Mouse (Mus musculus) MEL (cell line): ENCODE data around the gene Gm3409. TPM values are rescaled to one million over a fixed set of nuclear protein-coding genes. Genes with fewer than 3 reads are reported as not detected.

ENCODE experiments used
- DNase-seq: peaks from one replicate; pipeline ENCODE4 v3.0.0; 2011; ENCODE audit warnings: low read depth, low spot score
- H3K27ac ChIP-seq: 2 replicates; pipeline ENCODE4 v1.5.1; 2012; ENCODE audit warnings: low read depth, mild to moderate bottlenecking, control low read depth, low read length, moderate library complexity; ENCODE audit not compliant: control insufficient read depth
- H3K27me3 ChIP-seq, 2 experiments: fragments of 150-350 bp in 1 of 2; sonication (generic) in 1 of 2; 2 replicates each; pipeline ENCODE4 v1.6.1; 2012; ENCODE audit warnings: low read length in 2 of 2, mild to moderate bottlenecking in 2 of 2, improper control_type of control experiment in 1 of 2, moderate library complexity in 1 of 2; ENCODE audit not compliant: insufficient read depth in 2 of 2, control insufficient read depth in 1 of 2
- H3K36me3 ChIP-seq, 2 experiments: 2 replicates each; pipeline ENCODE4 v1.6.1; 2012 to 2014; ENCODE audit warnings: low read length in 2 of 2, improper control_type of control experiment in 1 of 2, inconsistent platforms in 1 of 2, mild to moderate bottlenecking in 1 of 2; ENCODE audit not compliant: insufficient read depth in 2 of 2, control insufficient read depth in 1 of 2
- H3K4me1 ChIP-seq, 2 experiments: fragments of 150-350 bp in 1 of 2; sonication (generic) in 1 of 2; 2 replicates each; pipeline ENCODE4 v1.6.1; 2012; ENCODE audit warnings: low read length in 2 of 2, improper control_type of control experiment in 1 of 2, mild to moderate bottlenecking in 1 of 2; ENCODE audit not compliant: insufficient read depth in 2 of 2, control insufficient read depth in 1 of 2
- H3K4me3 ChIP-seq, 2 experiments: fragments of 150-350 bp in 1 of 2; sonication (generic) in 1 of 2; 2 replicates each; pipeline ENCODE4 v1.5.1; 2012; ENCODE audit warnings: low read depth in 2 of 2, low read length in 2 of 2, mild to moderate bottlenecking in 2 of 2, moderate library complexity in 2 of 2, control low read depth in 1 of 2, improper control_type of control experiment in 1 of 2; ENCODE audit not compliant: control insufficient read depth in 1 of 2, insufficient read depth in 1 of 2
- H3K79me2 ChIP-seq: 2 replicates; pipeline ENCODE4 v1.6.1; 2012; ENCODE audit warnings: mild to moderate bottlenecking, low read length, moderate library complexity; ENCODE audit not compliant: control insufficient read depth, poor library complexity, insufficient read depth
- H3K9ac ChIP-seq: 2 replicates; pipeline ENCODE4 v1.6.1; 2012; ENCODE audit warnings: low read depth, mild to moderate bottlenecking, control low read depth, low read length, moderate library complexity; ENCODE audit not compliant: control insufficient read depth, poor library complexity, severe bottlenecking
- H3K9me3 ChIP-seq: fragments of 150-350 bp; sonication (generic); replicated peaks from 2 replicates; pipeline ENCODE4 v1.6.1; 2012; ENCODE audit warnings: mild to moderate bottlenecking, low read length, improper control_type of control experiment, moderate library complexity; ENCODE audit not compliant: insufficient read depth
- CHD1 ChIP-seq: IDR thresholded peaks from 2 replicates; pipeline ENCODE4 v1.6.1; 2012; ENCODE audit warnings: low read depth, mild to moderate bottlenecking, inconsistent platforms, low read length, improper control_type of control experiment
- CHD2 ChIP-seq: IDR thresholded peaks from 2 replicates; pipeline ENCODE4 v1.6.1; 2011; ENCODE audit warnings: low read length, improper control_type of control experiment
- GABPA ChIP-seq: IDR thresholded peaks from 2 replicates; pipeline ENCODE4 v1.6.1; 2012; ENCODE audit warnings: low read depth, mild to moderate bottlenecking, inconsistent platforms, low read length, improper control_type of control experiment, moderate library complexity
- GATA1 ChIP-seq: IDR thresholded peaks from 2 replicates; pipeline ENCODE4 v1.6.1; 2011; ENCODE audit warnings: low read depth, low read length, improper control_type of control experiment
- HCFC1 ChIP-seq: IDR thresholded peaks from 2 replicates; pipeline ENCODE4 v1.6.1; 2012; ENCODE audit warnings: low read depth, mild to moderate bottlenecking, inconsistent platforms, low read length, improper control_type of control experiment, moderate library complexity
- MAFK ChIP-seq: IDR thresholded peaks from 2 replicates; pipeline ENCODE4 v1.6.1; 2011; ENCODE audit warnings: low read depth, mild to moderate bottlenecking, low read length, improper control_type of control experiment, borderline replicate concordance
- MEF2A ChIP-seq: IDR thresholded peaks from 2 replicates; pipeline ENCODE4 v1.6.1; 2014; ENCODE audit warnings: low read depth, mild to moderate bottlenecking, inconsistent platforms, low read length, improper control_type of control experiment; ENCODE audit not compliant: poor library complexity, insufficient replicate concordance, severe bottlenecking; ENCODE audit errors: extremely low read depth
- MYB ChIP-seq: IDR thresholded peaks from 2 replicates; pipeline ENCODE4 v1.6.1; 2011; ENCODE audit warnings: mild to moderate bottlenecking, low read depth, low read length, improper control_type of control experiment
- MYC ChIP-seq: IDR thresholded peaks from 2 replicates; pipeline ENCODE4 v1.6.1; 2011; ENCODE audit warnings: low read depth, mild to moderate bottlenecking, low read length, improper control_type of control experiment, moderate library complexity
- NRF1 ChIP-seq: IDR thresholded peaks from 2 replicates; pipeline ENCODE4 v1.6.1; 2014; ENCODE audit warnings: low read depth, mild to moderate bottlenecking, inconsistent platforms, low read length, improper control_type of control experiment, moderate library complexity; ENCODE audit not compliant: poor library complexity, insufficient read depth, severe bottlenecking
- POLR2AphosphoS2 ChIP-seq: IDR thresholded peaks from 2 replicates; pipeline ENCODE4 v1.6.1; 2011; ENCODE audit warnings: low read length, improper control_type of control experiment
- RCOR1 ChIP-seq: IDR thresholded peaks from 2 replicates; pipeline ENCODE4 v1.6.1; 2012; ENCODE audit warnings: low read depth, mild to moderate bottlenecking, inconsistent platforms, low read length, improper control_type of control experiment
- SMC3 ChIP-seq: IDR thresholded peaks from 2 replicates; pipeline ENCODE4 v1.6.1; 2011; ENCODE audit warnings: low read depth, low read length, improper control_type of control experiment
- UBTF ChIP-seq: IDR thresholded peaks from 2 replicates; pipeline ENCODE4 v1.6.1; 2012; ENCODE audit warnings: low read depth, mild to moderate bottlenecking, inconsistent platforms, low read length, improper control_type of control experiment, moderate library complexity, borderline replicate concordance; ENCODE audit not compliant: insufficient read depth
- USF1 ChIP-seq: IDR thresholded peaks from 2 replicates; pipeline ENCODE4 v1.6.1; 2014; ENCODE audit warnings: low read depth, mild to moderate bottlenecking, inconsistent platforms, low read length, improper control_type of control experiment, moderate library complexity
- USF2 ChIP-seq, 2 experiments: IDR thresholded peaks; 2 replicates each; pipeline ENCODE4 v1.6.1; 2011 to 2012; ENCODE audit warnings: improper control_type of control experiment in 2 of 2, low read length in 2 of 2, borderline replicate concordance in 1 of 2, inconsistent platforms in 1 of 2, low read depth in 1 of 2, mild to moderate bottlenecking in 1 of 2; ENCODE audit not compliant: insufficient read depth in 1 of 2
- ZMIZ1 ChIP-seq: IDR thresholded peaks from 2 replicates; pipeline ENCODE4 v1.6.1; 2012; ENCODE audit warnings: low read depth, mild to moderate bottlenecking, inconsistent platforms, low read length, improper control_type of control experiment, moderate library complexity
- ZNF384 ChIP-seq: IDR thresholded peaks from 2 replicates; pipeline ENCODE4 v1.6.1; 2012; ENCODE audit warnings: low read depth, mild to moderate bottlenecking, inconsistent platforms, low read length, improper control_type of control experiment
- polyA plus RNA-seq, 2 experiments: library from polyadenylated mRNA; stranded (reverse) in 1 of 2; unstranded in 1 of 2; fragments of >175 nt in 1 of 2; fragments of >200 nt in 1 of 2; gene quantifications; 2 replicates each; pipeline versions ENCODE4 v1.2.1 to v1.2.4; 2012; ENCODE audit warnings: low replicate concordance in 2 of 2, low read depth in 1 of 2; ENCODE audit not compliant: insufficient read length in 2 of 2, insufficient read depth in 1 of 2, missing spikeins in 1 of 2
- total RNA-seq: library from RNA; depleted of rRNA; stranded (reverse); fragments of 300-350 nt; gene quantifications from 2 replicates; pipeline ENCODE4 v1.2.3, GENCODE M21; 2012

Gene Gm3409
- total and polyA plus RNA-seq, 3 experiments = not detected

GRCm38 (mm10) chr5:146584156-146584477, 46.7 kb downstream of the Gm3409 start:
- DNase-seq = no peak
- TF ChIP-seq NRF1 (no peak), SMC3 (no peak), POLR2AphosphoS2 (no peak), UBTF (no peak), CHD2 (no peak), CHD1 (no peak), MEF2A (no peak), ZMIZ1 (no peak)
- TF ChIP-seq, all 39 proteins: peak for 0
- no peaks in the 10 kb centered on the region for H3K36me3 ChIP-seq
- H3K79me2 ChIP-seq = no peaks in the 10 kb centered on the region
- H3K4me1 ChIP-seq = no peaks in the 10 kb centered on the region
- H3K9me3 ChIP-seq = no peaks in the 10 kb centered on the region
- H3K27me3 ChIP-seq = no peaks in the 10 kb centered on the region
- no peak overlapping the region for H3K4me3 ChIP-seq
- H3K27ac ChIP-seq = no peak overlapping the region
- no peak overlapping the region for H3K9ac ChIP-seq

- H3K9me3 ChIP-seq = no peaks in the 10 kb centered on the region
- TF ChIP-seq CHD1 (no peak), GABPA (no peak), ZNF384 (no peak), SMC3 (no peak), USF2 (IDR thresholded peaks at IDR 0.05; ENCODE audit: borderline replicate concordance in 1 of 2, insufficient read depth in 1 of 2, low read depth in 1 of 2, low read length in 2 of 2) (no peak), HCFC1 (no peak), POLR2AphosphoS2 (no peak), MEF2A (no peak), MYB (no peak), MAFK (no peak), GATA1 (no peak), RCOR1 (no peak), CHD2 (no peak), USF1 (no peak), MYC (no peak)
- no peaks in the 10 kb centered on the region for H3K79me2 ChIP-seq
- no peak within 1 kb of the TSS for H3K27ac ChIP-seq
- H3K4me3 ChIP-seq = no peak within 1 kb of the TSS
- DNase-seq = no peak
- no peaks in the 10 kb centered on the region for H3K27me3 ChIP-seq
- no peaks in the 10 kb centered on the region for H3K36me3 ChIP-seq
- no peaks in the 10 kb centered on the region for H3K4me1 ChIP-seq
- no peak within 1 kb of the TSS for H3K9ac ChIP-seq
These were observed 47.2 kb downstream of the Gm3409 start, which contains the start of gene Gpr12 for GRCm38 (mm10) chr5:146584478-146585306. TSS of gene Gpr12 (minus strand) at chr5:146585239.
